Mouse (Mus musculus): ENCODE results near the gene Olfr459. TPM values are rescaled to one million over a fixed set of nuclear protein-coding genes. Genes with fewer than 3 reads are reported as not detected.

Gene Olfr459
- polyA plus RNA-seq, 1 experiment: not detected

DNA sequence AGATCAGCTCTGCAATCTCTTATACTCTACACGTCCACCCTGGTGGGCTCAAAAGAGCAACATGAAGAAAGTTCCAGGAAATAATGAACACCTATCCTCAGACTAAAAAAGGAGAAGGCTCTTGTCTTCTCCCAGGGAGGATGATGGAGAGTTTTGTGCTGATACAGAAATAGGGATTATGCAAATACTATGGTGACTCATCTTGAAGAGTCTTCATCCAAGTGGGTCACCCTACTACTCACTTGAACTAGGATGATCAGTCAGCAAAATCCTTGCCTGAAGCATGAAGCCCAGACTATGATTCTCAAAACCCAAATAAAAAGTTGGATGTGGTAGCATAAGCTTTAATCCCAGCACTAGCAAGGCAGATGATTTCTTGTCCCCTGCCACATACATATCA is 16.6 kb downstream of the Olfr459 start:
- no peak overlapping the region for H3K27ac ChIP-seq (ENCODE audit: control insufficient read depth, insufficient read depth, low read depth, low read length, poor library complexity)
- WGBS: 51% methylated on average over 1 of the region's 1 CpGs
- TF ChIP-seq POLR2A (IDR thresholded peaks at IDR 0.05; ENCODE audit: borderline replicate concordance, control insufficient read depth, low read depth, low read length): no peak
- TF ChIP-seq CTCF (IDR thresholded peaks at IDR 0.05; ENCODE audit: control insufficient read depth, insufficient read depth, low read length): no peak
- H3K4me1 ChIP-seq (ENCODE audit: control insufficient read depth, insufficient read depth, low read length): no peaks in the 10 kb centered on the region
- H3K4me3 ChIP-seq (replicated peaks; ENCODE audit: control insufficient read depth, low read depth, low read length): no peak overlapping the region

DNA sequence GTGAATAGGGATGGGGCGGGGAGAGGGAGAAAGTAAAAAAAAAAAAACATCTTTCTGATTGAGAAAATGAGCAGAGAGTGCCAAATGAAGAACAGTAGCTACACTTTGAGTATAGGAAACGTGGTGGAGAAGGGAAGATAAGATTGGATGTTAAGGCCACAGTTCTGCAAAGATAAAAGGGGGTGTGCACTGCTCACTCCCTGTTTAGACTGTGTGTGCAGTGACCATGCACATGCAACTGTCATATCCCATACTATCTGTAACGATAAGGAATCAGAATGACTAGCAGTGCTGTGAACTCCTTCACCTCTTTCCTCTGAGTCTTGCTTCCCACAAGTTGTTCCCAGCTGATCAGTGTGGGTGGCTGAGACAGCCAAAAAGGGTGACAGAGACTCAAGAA is 17.8 kb downstream of the Olfr459 start:
- no peak for TF ChIP-seq POLR2A (IDR thresholded peaks at IDR 0.05; ENCODE audit: borderline replicate concordance, control insufficient read depth, low read depth, low read length)
- no peak for TF ChIP-seq CTCF (IDR thresholded peaks at IDR 0.05; ENCODE audit: control insufficient read depth, insufficient read depth, low read length)
- no peak overlapping the region for H3K4me3 ChIP-seq (replicated peaks; ENCODE audit: control insufficient read depth, low read depth, low read length)
- H3K4me1 ChIP-seq (ENCODE audit: control insufficient read depth, insufficient read depth, low read length): no peaks in the 10 kb centered on the region
- 57% methylated on average over 3 of the region's 3 CpGs for WGBS
- no peak overlapping the region for H3K27ac ChIP-seq (ENCODE audit: control insufficient read depth, insufficient read depth, low read depth, low read length, poor library complexity)

DNA sequence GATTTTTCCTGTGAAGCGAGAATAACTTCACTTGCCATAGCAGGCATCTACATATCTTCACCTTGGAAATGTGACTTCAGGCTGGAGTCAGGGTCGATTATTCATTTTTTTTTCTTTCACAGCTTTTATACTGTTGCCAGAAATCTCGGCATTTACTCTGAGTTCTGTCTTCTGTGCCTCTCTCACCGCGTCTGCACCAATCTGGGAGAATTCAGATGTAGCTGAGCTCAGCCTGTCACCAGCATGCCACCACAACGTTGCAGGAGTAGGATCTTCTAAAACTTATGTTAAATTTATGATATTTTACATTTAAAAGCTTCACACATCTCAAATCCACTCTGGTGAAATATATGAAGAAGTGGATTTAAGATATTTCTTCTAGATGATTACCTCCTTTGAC is 20.4 kb downstream of the Olfr459 start:
- TF ChIP-seq POLR2A (IDR thresholded peaks at IDR 0.05; ENCODE audit: borderline replicate concordance, control insufficient read depth, low read depth, low read length) (no peak), CTCF (IDR thresholded peaks at IDR 0.05; ENCODE audit: control insufficient read depth, insufficient read depth, low read length) (no peak)
- H3K4me1 ChIP-seq (ENCODE audit: control insufficient read depth, insufficient read depth, low read length): no peaks in the 10 kb centered on the region
- WGBS: 61% methylated on average over 6 of the region's 6 CpGs
- no peak overlapping the region for H3K27ac ChIP-seq (ENCODE audit: control insufficient read depth, insufficient read depth, low read depth, low read length, poor library complexity)
- no peak overlapping the region for H3K4me3 ChIP-seq (replicated peaks; ENCODE audit: control insufficient read depth, low read depth, low read length)

DNA sequence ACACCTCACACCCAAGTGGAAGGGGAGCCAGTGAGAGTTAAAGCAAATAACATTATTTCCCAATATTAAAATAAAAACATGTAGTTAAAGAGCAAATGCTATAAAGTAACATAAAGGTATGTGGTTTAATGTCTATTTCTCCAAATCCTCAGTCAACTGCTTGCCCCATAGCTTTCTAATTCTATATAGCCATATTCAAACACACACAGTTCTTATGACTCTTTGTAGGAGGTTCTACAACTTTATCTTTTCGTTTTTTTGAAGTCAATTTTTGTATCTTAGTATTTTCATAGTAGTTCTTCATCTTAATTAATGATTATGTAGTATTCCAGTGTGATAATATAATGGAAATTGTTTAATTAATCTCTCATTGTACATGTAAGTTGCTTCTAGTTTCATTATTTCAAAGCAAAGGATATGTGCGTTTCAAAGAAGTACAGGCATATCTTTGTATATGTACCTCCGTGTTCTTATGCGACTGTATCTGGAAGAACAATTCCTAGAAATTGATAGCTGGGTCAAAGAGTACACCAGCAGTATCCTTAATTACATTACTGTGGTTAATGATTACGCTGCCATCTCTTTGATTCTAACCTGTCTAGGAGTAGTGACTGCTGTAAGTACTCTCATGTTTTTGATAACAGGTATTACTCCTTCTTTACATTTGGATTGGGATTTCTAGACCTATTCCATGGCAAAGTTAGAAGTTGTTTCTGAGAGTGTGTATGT is 30.1 kb downstream of the Olfr459 start:
- no peak for TF ChIP-seq POLR2A (IDR thresholded peaks at IDR 0.05; ENCODE audit: borderline replicate concordance, control insufficient read depth, low read depth, low read length)
- no peak for TF ChIP-seq CTCF (IDR thresholded peaks at IDR 0.05; ENCODE audit: control insufficient read depth, insufficient read depth, low read length)
- Histone ChIP-seq H3K27ac (ENCODE audit: control insufficient read depth, insufficient read depth, low read depth, low read length, poor library complexity) (no peak overlapping the region), H3K4me3 (replicated peaks; ENCODE audit: control insufficient read depth, low read depth, low read length) (no peak overlapping the region), H3K4me1 (ENCODE audit: control insufficient read depth, insufficient read depth, low read length) (no peaks in the 10 kb centered on the region)
- 71% methylated on average over 5 of the region's 5 CpGs for WGBS

DNA sequence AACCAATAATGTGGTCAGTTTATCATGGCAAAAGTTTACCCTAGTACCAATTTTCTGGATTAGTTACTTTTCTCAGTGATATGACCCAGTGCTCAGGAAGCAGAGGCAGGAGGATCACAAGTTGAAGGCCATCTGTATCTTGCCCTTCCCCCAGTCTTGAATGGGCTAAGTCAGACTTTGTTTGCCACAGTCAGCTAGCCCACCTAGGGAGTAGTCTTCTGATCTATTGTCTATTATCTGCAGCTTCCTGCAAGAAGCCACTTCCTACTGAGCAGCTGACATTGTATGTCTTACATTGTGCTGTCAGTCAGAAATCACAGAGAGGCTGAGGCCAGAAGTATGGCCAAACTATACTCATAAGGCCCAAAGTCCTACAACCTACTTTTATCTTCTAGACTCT is 33.9 kb downstream of the Olfr459 start:
- TF ChIP-seq CTCF (IDR thresholded peaks at IDR 0.05; ENCODE audit: control insufficient read depth, insufficient read depth, low read length): no peak
- H3K27ac ChIP-seq (ENCODE audit: control insufficient read depth, insufficient read depth, low read depth, low read length, poor library complexity): no peak overlapping the region
- no peaks in the 10 kb centered on the region for H3K4me1 ChIP-seq (ENCODE audit: control insufficient read depth, insufficient read depth, low read length)
- H3K4me3 ChIP-seq (replicated peaks; ENCODE audit: control insufficient read depth, low read depth, low read length): no peak overlapping the region

DNA sequence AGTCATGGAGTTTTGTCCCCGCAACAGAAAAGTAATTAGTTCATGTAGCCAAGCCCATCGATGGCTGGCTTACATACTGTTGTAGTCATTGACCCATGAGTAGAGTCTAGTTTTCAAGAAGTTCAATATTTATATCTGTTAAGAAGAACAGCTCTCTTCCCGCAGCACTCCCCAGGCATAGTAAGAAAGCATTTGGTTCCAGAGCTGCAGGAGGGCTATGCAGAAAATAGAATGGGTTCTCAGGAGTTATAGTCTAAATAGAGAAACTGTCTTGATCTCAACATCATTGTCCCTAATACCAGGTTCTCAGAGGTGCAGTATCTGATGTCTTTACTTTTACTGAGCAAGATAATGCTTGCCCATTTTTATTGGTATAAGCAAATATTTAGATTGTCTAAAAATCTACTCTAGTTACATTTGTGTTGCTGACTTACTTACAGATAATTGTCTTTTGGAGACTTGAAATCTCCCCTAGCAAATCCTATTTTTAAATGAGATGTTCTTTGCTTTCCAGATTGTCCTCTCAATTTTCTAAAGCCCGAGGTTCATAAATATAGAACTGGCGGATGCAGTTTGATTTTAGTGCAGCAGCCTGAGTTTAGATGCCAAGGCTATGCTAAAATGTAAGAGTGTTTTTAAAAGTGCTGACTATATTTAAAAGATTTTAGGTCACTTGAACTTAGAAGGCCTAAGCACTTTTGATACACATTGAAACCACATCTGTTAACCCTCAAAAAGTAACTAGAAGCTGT is 40.1 kb downstream of the Olfr459 start:
- 88% methylated on average over 5 of the region's 5 CpGs for WGBS
- Histone ChIP-seq H3K4me1 (ENCODE audit: control insufficient read depth, insufficient read depth, low read length) (no peaks in the 10 kb centered on the region), H3K4me3 (replicated peaks; ENCODE audit: control insufficient read depth, low read depth, low read length) (no peak overlapping the region), H3K27ac (ENCODE audit: control insufficient read depth, insufficient read depth, low read depth, low read length, poor library complexity) (no peak overlapping the region)
- TF ChIP-seq POLR2A (IDR thresholded peaks at IDR 0.05; ENCODE audit: borderline replicate concordance, control insufficient read depth, low read depth, low read length) (no peak), CTCF (IDR thresholded peaks at IDR 0.05; ENCODE audit: control insufficient read depth, insufficient read depth, low read length) (no peak)

DNA sequence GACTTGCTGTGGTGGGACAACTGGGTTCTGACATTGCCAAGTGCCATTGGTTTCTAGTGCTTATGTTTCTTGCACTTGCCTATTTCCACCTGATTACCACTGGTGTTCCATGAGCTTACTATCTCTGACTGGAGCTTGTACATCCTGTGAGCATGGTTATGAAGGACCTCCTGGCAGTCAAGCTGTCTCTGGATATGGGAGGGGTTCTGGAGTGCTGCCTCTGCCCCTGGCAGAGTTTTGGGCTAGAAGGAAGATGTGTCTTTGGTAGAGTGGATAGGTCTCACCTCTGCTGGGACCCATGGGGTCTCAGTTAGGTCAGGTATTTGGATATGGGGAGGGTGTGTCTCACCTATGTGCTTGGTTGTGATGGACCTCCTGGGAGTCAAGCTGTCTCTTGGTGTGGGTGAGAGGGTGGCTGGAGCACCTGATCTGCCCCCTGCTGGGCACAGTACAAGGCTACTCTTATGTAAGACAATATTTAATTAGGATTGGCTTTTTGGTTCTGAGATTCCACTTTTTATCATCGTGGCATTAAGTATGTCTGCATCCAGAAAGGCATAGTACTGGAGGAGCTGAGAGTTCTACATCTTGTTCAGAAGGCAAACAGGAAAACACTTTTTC is 46.9 kb downstream of the Olfr459 start:
- Histone ChIP-seq H3K27ac (ENCODE audit: control insufficient read depth, insufficient read depth, low read depth, low read length, poor library complexity) (no peak overlapping the region), H3K4me1 (ENCODE audit: control insufficient read depth, insufficient read depth, low read length) (no peaks in the 10 kb centered on the region), H3K4me3 (replicated peaks; ENCODE audit: control insufficient read depth, low read depth, low read length) (no peak overlapping the region)
- WGBS: 58% methylated on average over 1 of the region's 1 CpGs
- TF ChIP-seq POLR2A (IDR thresholded peaks at IDR 0.05; ENCODE audit: borderline replicate concordance, control insufficient read depth, low read depth, low read length) (no peak), CTCF (IDR thresholded peaks at IDR 0.05; ENCODE audit: control insufficient read depth, insufficient read depth, low read length) (peak; percentile 45; the same call in 1 of the 2 replicates)

DNA sequence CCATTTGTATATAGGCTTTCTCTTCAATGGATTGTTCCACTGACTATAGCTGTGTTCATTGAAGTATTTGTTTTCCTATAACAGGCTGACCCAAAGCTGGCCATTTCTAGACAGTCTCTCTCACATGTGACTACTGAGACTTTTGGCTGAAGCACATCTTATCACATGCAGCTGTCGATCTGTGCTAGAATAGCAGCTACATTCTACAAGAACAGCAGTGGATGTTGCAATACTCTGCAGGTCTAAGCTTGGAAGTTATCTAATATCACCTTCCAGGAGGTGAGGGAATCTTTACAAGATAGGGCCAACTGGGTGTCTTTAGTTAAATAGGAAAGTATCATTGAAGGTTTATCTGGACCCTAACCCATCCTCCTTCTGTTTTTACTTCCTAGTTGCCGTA is 53.5 kb downstream of the Olfr459 start:
- Histone ChIP-seq H3K27ac (ENCODE audit: control insufficient read depth, insufficient read depth, low read depth, low read length, poor library complexity) (no peak overlapping the region), H3K4me1 (ENCODE audit: control insufficient read depth, insufficient read depth, low read length) (no peaks in the 10 kb centered on the region), H3K4me3 (replicated peaks; ENCODE audit: control insufficient read depth, low read depth, low read length) (no peak overlapping the region)
- 64% methylated on average over 2 of the region's 2 CpGs for WGBS
- TF ChIP-seq CTCF (IDR thresholded peaks at IDR 0.05; ENCODE audit: control insufficient read depth, insufficient read depth, low read length) (no peak), POLR2A (IDR thresholded peaks at IDR 0.05; ENCODE audit: borderline replicate concordance, control insufficient read depth, low read depth, low read length) (no peak)

Other genes starting within 250 kb of the Olfr459 start
- 2.4 TPM in 1 of 2 replicates, not detected in the other for gene Ephb6, start 169.7 kb downstream of the Olfr459 start, polyA plus RNA-seq (2011; ENCODE audit: insufficient read depth, insufficient read length, low replicate concordance, missing spikeins)
- not detected in 2 replicates for gene Trpv6, start 138.8 kb downstream of the Olfr459 start, polyA plus RNA-seq (2011; ENCODE audit: insufficient read depth, insufficient read length, low replicate concordance, missing spikeins)
- gene Trpv5, start 94.4 kb downstream of the Olfr459 start, polyA plus RNA-seq (2011; ENCODE audit: insufficient read depth, insufficient read length, low replicate concordance, missing spikeins): 0.31 and 0.75 TPM in 2 replicates
- not detected in 2 replicates for gene Llcfc1, start 90.7 kb downstream of the Olfr459 start, polyA plus RNA-seq (2011; ENCODE audit: insufficient read depth, insufficient read length, low replicate concordance, missing spikeins)
- gene Kel, start 70.8 kb downstream of the Olfr459 start, polyA plus RNA-seq (2011; ENCODE audit: insufficient read depth, insufficient read length, low replicate concordance, missing spikeins): 1,009 and 1,115 TPM in 2 replicates
- gene Pip, start 72.4 kb upstream of the Olfr459 start, polyA plus RNA-seq (2011; ENCODE audit: insufficient read depth, insufficient read length, low replicate concordance, missing spikeins): not detected in 2 replicates
- gene Sval2, start 77.8 kb upstream of the Olfr459 start, polyA plus RNA-seq (2011; ENCODE audit: insufficient read depth, insufficient read length, low replicate concordance, missing spikeins): not detected in 2 replicates
- gene Sval1, start 176.5 kb upstream of the Olfr459 start, polyA plus RNA-seq (2011; ENCODE audit: insufficient read depth, insufficient read length, low replicate concordance, missing spikeins): not detected in 2 replicates
- not detected in 2 replicates for gene Sval3, start 193.0 kb upstream of the Olfr459 start, polyA plus RNA-seq (2011; ENCODE audit: insufficient read depth, insufficient read length, low replicate concordance, missing spikeins)

Measured in bone marrow, adult 2 months (tissue).